Mouse (Mus musculus) cerebellum, postnatal 10 days (tissue): Measurements from ENCODE around the gene Hectd4.

ENCODE experiments used
- DNase-seq, 2 experiments: peaks; one replicate each; pipeline ENCODE4 v3.0.0; 2021; ENCODE audit warnings: mixed read lengths in 2 of 2

Hectd4 gene

GRCm38 (mm10) chr5:121238208-121238607 is 18.2 kb downstream of the Hectd4 start:
- DNase-seq, result no peak

- DNase-seq, result peak; percentile 54 to 68
Observed at GRCm38 (mm10) chr5:121239846-121240245, 19.8 kb downstream of the Hectd4 start.

- DNase-seq, result no peak
Observed at GRCm38 (mm10) chr5:121241182-121241581, 21.2 kb downstream of the Hectd4 start.

GRCm38 (mm10) chr5:121242261-121242660 is 22.2 kb downstream of the Hectd4 start:
- DNase-seq, result no peak

- no peak for DNase-seq
Observed at GRCm38 (mm10) chr5:121242701-121243100, 22.7 kb downstream of the Hectd4 start.

GRCm38 (mm10) chr5:121243676-121244364 is 23.8 kb downstream of the Hectd4 start:
- DNase-seq, result no peak

- no peak for DNase-seq
Observed at GRCm38 (mm10) chr5:121244365-121244731, 24.3 kb downstream of the Hectd4 start.

GRCm38 (mm10) chr5:121245201-121245600 is 25.2 kb downstream of the Hectd4 start:
- no peak for DNase-seq

- no peak for DNase-seq
Observed at GRCm38 (mm10) chr5:121248766-121249394, 28.9 kb downstream of the Hectd4 start.

GRCm38 (mm10) chr5:121249693-121250092 is 29.7 kb downstream of the Hectd4 start:
- no peak for DNase-seq

GRCm38 (mm10) chr5:121251813-121252212 is 31.8 kb downstream of the Hectd4 start:
- DNase-seq, result no peak

GRCm38 (mm10) chr5:121253816-121254497 is 33.9 kb downstream of the Hectd4 start:
- DNase-seq, result peak; percentile 57 to 60

GRCm38 (mm10) chr5:121254977-121255376 is 35.0 kb downstream of the Hectd4 start:
- no peak for DNase-seq

GRCm38 (mm10) chr5:121261806-121262205 is 41.8 kb downstream of the Hectd4 start:
- peak; percentile 25 to 26 for DNase-seq

GRCm38 (mm10) chr5:121262415-121262814 is 42.4 kb downstream of the Hectd4 start:
- no peak for DNase-seq

GRCm38 (mm10) chr5:121264593-121264992 is 44.6 kb downstream of the Hectd4 start:
- no peak for DNase-seq

- DNase-seq, result peak; percentile 78
Observed at GRCm38 (mm10) chr5:121266741-121267382, 46.8 kb downstream of the Hectd4 start.

- peak; percentile 29 to 49 for DNase-seq
Observed at GRCm38 (mm10) chr5:121271046-121271445, 51.0 kb downstream of the Hectd4 start.

- no peak for DNase-seq
Observed at GRCm38 (mm10) chr5:121276808-121277207, 56.8 kb downstream of the Hectd4 start.

GRCm38 (mm10) chr5:121280456-121280855 is 60.4 kb downstream of the Hectd4 start:
- DNase-seq, result no peak

- DNase-seq, result no peak
Observed at GRCm38 (mm10) chr5:121283051-121283450, 63.0 kb downstream of the Hectd4 start.

GRCm38 (mm10) chr5:121284816-121285215 is 64.8 kb downstream of the Hectd4 start:
- no peak for DNase-seq

GRCm38 (mm10) chr5:121287213-121287612 is 67.2 kb downstream of the Hectd4 start:
- no peak for DNase-seq
